Mouse (Mus musculus) liver, embryonic 15.5 days (tissue): Measurements from ENCODE around the gene Gbx2. TPM values are rescaled to one million over a fixed set of nuclear protein-coding genes. Genes with fewer than 3 reads are reported as not detected.

Source experiments
- ATAC-seq: fragments of 200-750 bp; cut with Nextera tagmentation; 2 replicates; pipeline ENCODE4 v1.8.0; 2017; ENCODE audit warnings: moderate number of reproducible peaks, mild to moderate bottlenecking, moderate library complexity; ENCODE audit not compliant: insufficient read depth
- H3K27ac ChIP-seq: fragments of 300-500 bp; sonication (generic); replicated peaks from 2 replicates; pipeline ENCODE4 v1.5.1; 2015; ENCODE audit warnings: mild to moderate bottlenecking, inconsistent platforms
- H3K27me3 ChIP-seq: fragments of 300-500 bp; sonication (generic); 2 replicates; pipeline ENCODE4 v1.6.1; 2015; ENCODE audit warnings: mild to moderate bottlenecking, inconsistent platforms
- H3K36me3 ChIP-seq: fragments of 300-500 bp; sonication (generic); replicated peaks from 2 replicates; pipeline ENCODE4 v1.6.1; 2015; ENCODE audit warnings: moderate library complexity, mild to moderate bottlenecking, inconsistent platforms
- H3K4me1 ChIP-seq: fragments of 300-500 bp; sonication (generic); replicated peaks from 2 replicates; pipeline ENCODE4 v1.6.1; 2015; ENCODE audit warnings: inconsistent platforms
- H3K4me2 ChIP-seq: fragments of 300-500 bp; sonication (generic); 2 replicates; pipeline ENCODE4 v1.6.1; 2015; ENCODE audit warnings: moderate library complexity, mild to moderate bottlenecking, inconsistent platforms
- H3K4me3 ChIP-seq: fragments of 300-500 bp; sonication (generic); replicated peaks from 2 replicates; pipeline ENCODE4 v1.5.1; 2015; ENCODE audit warnings: mild to moderate bottlenecking, inconsistent platforms
- H3K9ac ChIP-seq: fragments of 300-500 bp; sonication (generic); 2 replicates; pipeline ENCODE4 v1.6.1; 2015; ENCODE audit warnings: moderate library complexity, mild to moderate bottlenecking, inconsistent platforms
- H3K9me3 ChIP-seq: fragments of 300-500 bp; sonication (generic); replicated peaks from 2 replicates; pipeline ENCODE4 v1.6.1; 2016; ENCODE audit warnings: inconsistent platforms
- WGBS: fragments of 180-500 bp; shearing (Covaris S2); methylation state at CpG from one replicate; pipeline ENCODE4 v1.1.7; 2015; ENCODE audit warnings: mixed read lengths; ENCODE audit not compliant: insufficient replicate concordance; 5-methylcytosine and 5-hydroxymethylcytosine counted together
- polyA plus RNA-seq: library from polyadenylated mRNA; unstranded; fragments of >200 nt; fragmentation: Nextera tagmentation; extraction: Ambion mirVana; gene quantifications from 2 replicates; pipeline ENCODE4 v1.2.1, GENCODE M21; 2015

The Gbx2 gene
- polyA plus RNA-seq, 1 experiment from 2014 or later: 0.67 TPM

DNA sequence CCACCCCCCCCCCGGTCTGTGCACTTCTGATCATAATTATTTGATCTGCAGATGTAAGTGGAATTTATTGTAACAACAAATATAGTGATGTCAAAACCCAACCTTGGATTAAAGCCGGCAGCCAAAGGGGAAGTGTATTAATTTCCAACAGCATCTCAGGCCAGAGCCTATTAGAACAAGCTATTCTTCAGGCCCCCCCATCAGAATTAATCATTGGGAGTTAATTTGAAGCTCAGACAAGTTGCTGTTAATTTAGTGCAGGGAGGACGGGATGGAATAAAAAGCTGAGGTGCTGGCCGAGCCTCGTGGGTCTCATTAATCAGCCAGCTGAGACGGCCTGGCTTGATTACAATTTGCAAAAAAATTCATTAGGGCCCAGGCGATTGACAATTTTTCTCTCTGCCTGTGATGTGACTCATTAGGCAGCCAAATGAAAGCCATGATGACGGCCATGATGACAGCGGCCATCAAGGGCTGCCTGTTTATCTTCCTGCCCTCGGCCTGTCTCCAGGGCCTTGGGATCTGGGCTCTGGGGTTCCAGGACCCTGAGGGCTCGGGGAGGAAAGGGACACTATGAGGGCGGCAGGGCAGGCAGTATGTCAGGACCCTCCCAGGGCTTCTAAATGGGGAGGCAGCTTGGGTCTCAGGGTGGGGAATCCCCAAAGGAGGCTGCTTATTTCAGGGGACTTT lies 5.3 kb downstream of the Gbx2 start:
- no peak for ATAC-seq
- H3K4me3 ChIP-seq: no peak overlapping the region
- H3K27me3 ChIP-seq: peaks cover 100% of the 10 kb centered on the region
- H3K36me3 ChIP-seq: no peaks in the 10 kb centered on the region
- H3K27ac ChIP-seq: no peak overlapping the region
- no peaks in the 10 kb centered on the region for H3K9me3 ChIP-seq
- H3K4me1 ChIP-seq: peaks cover 9% of the 10 kb centered on the region; the same call in 1 of the 2 replicates
- H3K9ac ChIP-seq: no peak overlapping the region
- WGBS: 51% methylated on average over 12 of the region's 12 CpGs
- no peak overlapping the region for H3K4me2 ChIP-seq

DNA sequence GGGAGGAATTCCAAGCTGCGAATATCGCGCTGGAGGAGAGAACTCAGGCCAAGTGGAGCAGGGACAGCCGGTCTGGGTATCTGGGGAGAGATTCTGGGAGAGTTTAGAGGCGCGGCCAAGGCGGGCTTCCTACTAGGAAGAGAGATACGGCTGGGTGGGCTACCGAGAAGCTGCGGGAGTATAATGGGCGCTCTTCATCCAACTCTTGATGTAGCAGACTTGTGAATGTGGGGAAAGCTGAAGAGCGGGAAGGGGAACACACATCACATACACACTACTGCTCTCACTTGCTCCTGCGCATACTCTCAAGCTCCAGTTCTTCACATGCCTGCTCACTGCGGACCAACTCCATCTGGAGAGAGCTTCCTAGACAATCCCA lies 7.3 kb downstream of the Gbx2 start:
- Histone ChIP-seq H3K9ac (no peak overlapping the region), H3K27ac (no peak overlapping the region), H3K36me3 (no peaks in the 10 kb centered on the region), H3K4me2 (no peak overlapping the region), H3K27me3 (peaks cover 96% of the 10 kb centered on the region), H3K4me1 (peaks cover 8% of the 10 kb centered on the region; the same call in 1 of the 2 replicates), H3K9me3 (no peaks in the 10 kb centered on the region), H3K4me3 (no peak overlapping the region)
- WGBS: 22% methylated on average over 14 of the region's 14 CpGs
- ATAC-seq: no peak

DNA sequence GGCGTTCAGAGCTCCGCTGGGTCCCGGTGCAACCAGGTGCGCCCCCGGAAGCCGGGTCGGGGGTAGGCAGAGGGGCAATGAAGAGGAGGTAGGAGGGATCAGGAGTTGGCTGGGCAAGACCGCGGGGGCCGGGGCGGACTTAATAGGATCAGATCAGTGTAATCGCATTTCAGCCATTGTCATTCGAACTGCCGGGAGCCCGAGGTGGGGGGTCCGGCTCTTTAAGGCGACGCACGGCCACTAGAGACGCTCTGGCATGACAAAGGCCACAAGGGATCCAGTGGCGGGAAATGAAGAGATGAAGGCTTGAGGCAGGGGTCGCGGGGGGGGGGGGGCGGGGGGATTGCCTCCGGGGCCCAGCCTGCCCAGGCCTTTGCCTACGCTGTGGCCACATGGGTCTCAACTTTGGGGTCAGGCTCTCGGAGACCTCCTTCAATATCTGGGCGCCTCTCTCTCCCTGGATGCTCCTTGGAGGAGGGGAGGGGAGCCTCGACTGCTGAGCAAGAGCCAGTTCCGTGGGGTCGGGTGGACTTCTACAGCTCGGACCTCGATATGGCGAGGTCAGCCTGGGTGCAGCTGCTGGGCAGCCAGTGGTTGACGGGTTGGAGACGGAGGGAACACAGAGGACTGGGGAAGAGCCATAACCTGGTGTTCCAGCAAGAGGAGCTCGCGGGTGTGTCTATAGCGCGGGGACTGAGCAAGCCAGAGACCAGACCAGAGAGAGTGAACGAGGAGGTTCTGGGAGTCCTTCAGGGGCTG lies 7.9 kb downstream of the Gbx2 start:
- no peak overlapping the region for H3K9ac ChIP-seq
- no peaks in the 10 kb centered on the region for H3K9me3 ChIP-seq
- no peak overlapping the region for H3K4me3 ChIP-seq
- WGBS: 3% methylated on average over 37 of the region's 41 CpGs
- no peak overlapping the region for H3K27ac ChIP-seq
- H3K4me2 ChIP-seq: peak overlapping the region; percentile 27; the same call in 1 of the 2 replicates
- H3K4me1 ChIP-seq: peaks cover 8% of the 10 kb centered on the region; the same call in 1 of the 2 replicates
- ATAC-seq: no peak
- H3K27me3 ChIP-seq: peaks cover 96% of the 10 kb centered on the region
- no peaks in the 10 kb centered on the region for H3K36me3 ChIP-seq

DNA sequence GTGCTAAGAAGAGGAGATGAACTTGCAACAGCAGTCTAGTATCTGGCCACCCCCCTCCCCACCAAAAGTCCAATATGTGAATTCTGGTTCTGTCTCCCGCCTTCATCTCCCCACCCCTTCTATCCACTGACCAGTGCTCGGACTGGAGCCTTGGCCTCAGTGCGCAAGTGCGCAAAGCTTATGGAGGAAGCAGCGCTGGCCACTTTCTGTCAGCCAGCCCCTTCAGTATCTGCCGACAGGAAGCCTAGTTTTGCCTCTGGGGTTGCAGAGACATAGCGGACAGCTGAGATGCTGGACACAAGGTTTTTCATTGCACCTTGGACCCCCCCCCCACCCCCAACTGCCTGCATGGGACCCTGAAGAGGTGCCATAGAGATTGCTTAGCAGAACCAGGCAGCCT lies 8.7 kb downstream of the Gbx2 start:
- Histone ChIP-seq H3K4me3 (no peak overlapping the region), H3K4me1 (peaks cover 6% of the 10 kb centered on the region; the same call in 1 of the 2 replicates), H3K4me2 (no peak overlapping the region), H3K36me3 (no peaks in the 10 kb centered on the region), H3K27ac (no peak overlapping the region), H3K27me3 (peaks cover 89% of the 10 kb centered on the region), H3K9ac (no peak overlapping the region), H3K9me3 (no peaks in the 10 kb centered on the region)
- no peak for ATAC-seq
- WGBS: 2% methylated on average over 7 of the region's 7 CpGs

DNA sequence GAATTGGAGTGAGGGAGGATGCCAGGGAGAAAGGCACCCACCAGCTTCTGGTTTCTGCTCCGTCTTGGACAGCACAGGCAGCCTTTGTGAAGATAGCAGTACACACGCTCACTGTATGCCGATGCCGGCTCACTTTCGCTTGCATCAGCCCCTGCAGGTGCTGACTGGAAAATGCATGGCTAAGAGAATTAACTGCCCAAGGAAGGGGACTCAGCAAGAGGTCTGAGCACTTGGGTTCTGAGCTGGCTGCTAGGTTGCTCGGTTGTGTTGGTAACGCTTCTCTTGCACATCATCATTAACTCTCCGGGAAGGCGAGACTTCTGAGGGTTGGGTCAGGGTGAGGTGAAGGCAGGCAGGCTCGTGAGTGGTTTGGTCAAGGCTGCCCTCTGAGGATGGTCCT lies 9.2 kb downstream of the Gbx2 start:
- Histone ChIP-seq H3K36me3 (no peaks in the 10 kb centered on the region), H3K4me3 (no peak overlapping the region), H3K9me3 (no peaks in the 10 kb centered on the region), H3K9ac (no peak overlapping the region), H3K4me2 (no peak overlapping the region), H3K27ac (no peak overlapping the region), H3K4me1 (0 out of 2 replicates have a peak, but pooled peaks cover 3% of the 10 kb centered on the region), H3K27me3 (peaks cover 84% of the 10 kb centered on the region)
- WGBS: 3% methylated on average over 10 of the region's 10 CpGs
- no peak for ATAC-seq

DNA sequence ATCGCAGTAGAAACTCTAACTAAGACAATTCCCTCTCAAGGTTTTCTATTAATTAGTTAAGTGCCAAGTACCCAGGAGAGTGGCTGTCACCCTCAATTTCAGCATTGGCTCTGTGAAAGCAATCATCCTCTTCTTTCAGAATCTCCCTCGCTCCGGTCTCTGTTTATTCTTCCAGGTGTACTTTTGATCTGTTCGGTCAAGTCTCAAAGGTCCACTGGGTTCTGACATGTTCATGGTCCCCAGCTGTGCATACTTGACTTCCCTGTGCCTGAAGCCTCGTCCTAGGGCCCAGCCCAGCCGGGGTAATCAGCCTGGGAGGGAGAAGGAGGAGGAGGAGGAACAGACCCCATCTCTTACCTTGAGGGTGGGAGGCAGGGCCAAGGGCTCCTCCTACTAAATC lies 11.8 kb downstream of the Gbx2 start:
- H3K4me2 ChIP-seq: no peak overlapping the region
- 0 out of 2 replicates have a peak, but pooled peaks cover 3% of the 10 kb centered on the region for H3K4me1 ChIP-seq
- no peaks in the 10 kb centered on the region for H3K9me3 ChIP-seq
- H3K27ac ChIP-seq: no peak overlapping the region
- H3K4me3 ChIP-seq: no peak overlapping the region
- 66% methylated on average over 6 of the region's 6 CpGs for WGBS
- ATAC-seq: no peak
- H3K36me3 ChIP-seq: no peaks in the 10 kb centered on the region
- no peak overlapping the region for H3K9ac ChIP-seq
- H3K27me3 ChIP-seq: peaks cover 58% of the 10 kb centered on the region

DNA sequence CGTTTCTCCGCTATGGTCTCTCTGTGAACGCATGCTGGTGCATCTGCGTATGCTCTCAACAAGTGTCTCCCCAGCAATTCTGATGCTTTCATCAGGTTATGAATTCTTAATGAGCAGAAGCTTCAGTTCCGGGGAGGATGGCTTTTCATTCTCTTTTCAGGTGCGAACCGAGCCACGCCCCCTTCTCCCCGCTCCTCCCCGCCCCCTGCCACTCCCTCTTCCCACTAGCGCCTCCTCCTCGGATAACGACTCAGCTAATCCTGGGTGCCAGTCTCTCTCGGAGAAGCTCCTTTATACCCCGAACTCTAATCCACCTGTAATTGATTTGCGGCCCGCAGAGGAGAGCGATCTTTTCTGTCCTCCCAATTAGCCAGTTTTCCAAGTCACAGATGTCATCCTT lies 12.9 kb downstream of the Gbx2 start:
- Histone ChIP-seq H3K9ac (no peak overlapping the region), H3K36me3 (no peaks in the 10 kb centered on the region), H3K27ac (no peak overlapping the region), H3K9me3 (no peaks in the 10 kb centered on the region), H3K4me3 (no peak overlapping the region), H3K27me3 (peaks cover 47% of the 10 kb centered on the region), H3K4me1 (0 out of 2 replicates have a peak, but pooled peaks cover 3% of the 10 kb centered on the region), H3K4me2 (no peak overlapping the region)
- no peak for ATAC-seq
- 31% methylated on average over 18 of the region's 18 CpGs for WGBS

DNA sequence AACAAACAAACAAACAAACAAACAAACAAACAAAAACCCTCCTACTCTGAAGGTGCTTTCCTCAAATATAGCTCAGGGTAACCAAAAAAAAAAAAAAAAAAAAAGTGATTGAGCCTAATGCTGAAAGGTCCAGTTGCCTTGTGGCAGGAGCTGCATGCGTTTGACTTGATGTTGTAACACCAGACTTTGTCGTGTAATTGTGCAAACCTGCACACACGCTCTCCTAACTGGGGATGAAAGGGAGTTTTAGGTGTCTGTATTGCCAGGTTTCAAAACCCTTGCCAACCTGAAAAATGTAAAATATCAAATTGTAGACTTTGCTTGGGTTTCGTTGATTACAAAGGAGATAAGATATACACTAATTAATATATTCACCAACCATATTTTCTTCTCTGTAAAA lies 17.4 kb downstream of the Gbx2 start:
- 46% methylated on average over 4 of the region's 4 CpGs for WGBS
- no peak for ATAC-seq

DNA sequence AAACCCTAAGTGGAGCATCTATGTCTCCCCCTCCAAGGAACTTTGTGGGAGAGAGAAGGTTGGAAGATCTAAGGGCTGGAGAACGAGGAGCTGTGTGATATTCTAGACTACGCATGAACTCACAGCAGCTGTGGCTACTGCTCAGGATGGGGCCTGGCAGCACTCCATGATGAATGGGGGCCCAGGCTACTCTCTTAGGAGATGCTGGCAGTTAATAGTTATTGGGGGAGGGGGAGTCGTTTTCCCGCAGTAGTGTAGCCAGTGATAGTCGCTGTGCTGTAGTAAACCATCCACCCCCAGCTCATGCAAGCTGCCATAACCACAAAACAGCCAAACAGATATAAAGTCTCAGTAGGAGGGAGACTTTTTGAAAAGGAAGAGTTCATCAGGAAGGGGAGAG lies 18.6 kb downstream of the Gbx2 start:
- Histone ChIP-seq H3K36me3 (no peaks in the 10 kb centered on the region), H3K9ac (no peak overlapping the region), H3K9me3 (no peaks in the 10 kb centered on the region), H3K27me3 (no peaks in the 10 kb centered on the region), H3K4me1 (no peaks in the 10 kb centered on the region), H3K4me2 (no peak overlapping the region), H3K4me3 (no peak overlapping the region), H3K27ac (no peak overlapping the region)
- no peak for ATAC-seq
- 37% methylated on average over 5 of the region's 5 CpGs for WGBS

More for the DNA sequence above, 17.4 kb downstream of the Gbx2 start:
- Histone ChIP-seq H3K4me2 (no peak overlapping the region), H3K4me3 (no peak overlapping the region), H3K9me3 (no peaks in the 10 kb centered on the region), H3K27ac (no peak overlapping the region), H3K9ac (no peak overlapping the region), H3K36me3 (no peaks in the 10 kb centered on the region), H3K4me1 (no peaks in the 10 kb centered on the region), H3K27me3 (peaks cover 6% of the 10 kb centered on the region; the same call in 1 of the 2 replicates)

DNA sequence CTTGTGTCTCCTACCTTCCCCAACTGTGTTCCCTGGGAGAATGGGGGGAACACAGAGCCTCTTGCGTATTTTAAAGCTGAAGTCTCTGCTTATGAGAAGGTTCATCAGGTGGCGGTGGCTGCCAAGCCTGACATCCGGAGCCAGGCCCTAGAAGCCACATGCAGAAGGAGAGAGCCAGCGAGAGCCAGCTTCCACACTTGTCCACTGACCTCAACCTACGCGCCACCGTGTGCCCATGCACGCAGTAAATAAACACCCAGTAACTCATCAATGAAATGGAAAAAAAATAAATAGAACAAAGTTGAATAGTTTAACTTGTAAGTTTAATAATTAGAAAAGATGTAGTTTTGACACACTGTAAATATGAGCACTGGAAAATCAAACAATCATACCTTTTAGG lies 21.2 kb downstream of the Gbx2 start:
- H3K9me3 ChIP-seq: no peaks in the 10 kb centered on the region
- no peak overlapping the region for H3K27ac ChIP-seq
- no peak overlapping the region for H3K4me2 ChIP-seq
- H3K4me1 ChIP-seq: no peaks in the 10 kb centered on the region
- 72% methylated on average over 8 of the region's 8 CpGs for WGBS
- no peaks in the 10 kb centered on the region for H3K36me3 ChIP-seq
- H3K4me3 ChIP-seq: no peak overlapping the region
- no peaks in the 10 kb centered on the region for H3K27me3 ChIP-seq
- no peak for ATAC-seq
- H3K9ac ChIP-seq: no peak overlapping the region

DNA sequence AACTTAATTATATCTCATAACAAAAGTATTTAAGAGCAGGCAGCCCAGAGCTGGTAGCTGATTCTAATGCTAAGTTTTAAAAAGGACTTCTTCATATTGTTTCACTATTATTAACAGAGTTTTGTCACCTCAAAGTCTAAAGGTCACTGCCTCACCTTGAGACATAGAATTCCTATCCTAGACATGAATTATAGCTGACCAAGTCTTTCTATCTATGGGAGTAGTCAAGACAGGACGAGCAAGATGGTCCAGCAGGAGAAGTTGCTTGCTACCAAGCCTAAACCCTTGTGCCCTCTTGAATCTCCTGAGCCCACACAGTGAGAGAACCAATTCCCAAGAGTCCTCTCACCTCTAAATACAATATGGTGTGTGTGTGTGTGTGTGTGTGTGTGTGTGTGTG lies 28.3 kb downstream of the Gbx2 start:
- Histone ChIP-seq H3K4me3 (no peak overlapping the region), H3K4me1 (no peaks in the 10 kb centered on the region), H3K27me3 (no peaks in the 10 kb centered on the region), H3K9ac (no peak overlapping the region), H3K27ac (no peak overlapping the region), H3K9me3 (no peaks in the 10 kb centered on the region), H3K4me2 (no peak overlapping the region), H3K36me3 (no peaks in the 10 kb centered on the region)
- ATAC-seq: no peak
- 37% methylated on average over 1 of the region's 1 CpGs for WGBS
